Mouse (Mus musculus) heart, embryonic 16.5 days (tissue): Measurements from ENCODE around the gene Alas2. TPM values are rescaled to one million over a fixed set of nuclear protein-coding genes. Genes with fewer than 3 reads are reported as not detected.

Experiments
- ATAC-seq: fragments of 200-750 bp; cut with Nextera tagmentation; replicated peaks from 2 replicates; pipeline ENCODE4 v1.8.0; 2017; ENCODE audit warnings: moderate number of reproducible peaks; ENCODE audit not compliant: insufficient read depth, low FRiP score; ENCODE audit errors: extremely low read depth
- H3K27ac ChIP-seq: fragments of 300-500 bp; sonication (generic); 2 replicates; pipeline ENCODE4 v1.5.1; 2014; ENCODE audit warnings: mild to moderate bottlenecking, low read length, control low read depth, moderate library complexity
- H3K27me3 ChIP-seq: fragments of 300-500 bp; sonication (generic); 2 replicates; pipeline ENCODE4 v1.6.1; 2014; ENCODE audit warnings: low read length, mixed read lengths; ENCODE audit not compliant: control insufficient read depth, insufficient read depth
- H3K36me3 ChIP-seq: fragments of 300-500 bp; sonication (generic); 2 replicates; pipeline ENCODE4 v1.6.1; 2014; ENCODE audit not compliant: control insufficient read depth, insufficient read depth
- H3K4me1 ChIP-seq: fragments of 300-500 bp; sonication (generic); 2 replicates; pipeline ENCODE4 v1.6.1; 2014; ENCODE audit warnings: low read length, mixed read lengths; ENCODE audit not compliant: control insufficient read depth, insufficient read depth
- H3K4me2 ChIP-seq: fragments of 300-500 bp; sonication (generic); 2 replicates; pipeline ENCODE4 v1.6.1; 2014; ENCODE audit warnings: low read depth, mild to moderate bottlenecking, control low read depth, low read length
- H3K4me3 ChIP-seq: fragments of 300-500 bp; sonication (generic); 2 replicates; pipeline ENCODE4 v1.5.1; 2014; ENCODE audit warnings: mild to moderate bottlenecking, control low read depth, low read length
- H3K9ac ChIP-seq: fragments of 300-500 bp; sonication (generic); 2 replicates; pipeline ENCODE4 v1.6.1; 2014; ENCODE audit warnings: low read length, control low read depth
- H3K9me3 ChIP-seq: fragments of 300-500 bp; sonication (generic); replicated peaks from 2 replicates; pipeline ENCODE4 v1.6.1; 2016; ENCODE audit warnings: low read length; ENCODE audit not compliant: control insufficient read depth
- WGBS: fragments of 180-500 bp; shearing (Covaris S2); extraction: QIAGEN DNeasy Blood & Tissue Kit; methylation state at CpG from one replicate; pipeline ENCODE4 v1.1.7; 2014; 5-methylcytosine and 5-hydroxymethylcytosine counted together
- polyA plus RNA-seq: library from polyadenylated mRNA; unstranded; fragments of >200 nt; fragmentation: Nextera tagmentation; extraction: Ambion mirVana; gene quantifications from 2 replicates; pipeline ENCODE4 v1.2.1, GENCODE M21; 2015

Gene Alas2
- 279 and 292 TPM in 2 replicates for polyA plus RNA-seq

- Histone ChIP-seq H3K36me3 (no peaks in the 10 kb centered on the region), H3K9me3 (no peaks in the 10 kb centered on the region; the same call in 1 of the 2 replicates), H3K4me2 (no peak within 1 kb of the TSS), H3K4me3 (no peak within 1 kb of the TSS), H3K27ac (no peak within 1 kb of the TSS), H3K9ac (no peak within 1 kb of the TSS), H3K27me3 (no peaks in the 10 kb centered on the region), H3K4me1 (no peaks in the 10 kb centered on the region)
- no peak for ATAC-seq
- 41% methylated on average over 5 of the region's 5 CpGs for WGBS
These were observed at the start of gene Alas2 for GRCm38 (mm10) chrX:150547239-150547638. Alas2 (plus strand) TSS chrX:150547375.

- H3K4me3 ChIP-seq: no peak overlapping the region
- H3K4me2 ChIP-seq: no peak overlapping the region
- no peak overlapping the region for H3K27ac ChIP-seq
- H3K36me3 ChIP-seq: no peaks in the 10 kb centered on the region
- no peak for ATAC-seq
- H3K9me3 ChIP-seq: no peaks in the 10 kb centered on the region
- no peaks in the 10 kb centered on the region for H3K4me1 ChIP-seq
- no peaks in the 10 kb centered on the region for H3K27me3 ChIP-seq
- H3K9ac ChIP-seq: no peak overlapping the region
- 74% methylated on average over 6 of the region's 6 CpGs for WGBS
These were observed 38.5 kb upstream of the Alas2 start for GRCm38 (mm10) chrX:150508696-150509095.

- ATAC-seq: no peak
These were observed 36.5 kb upstream of the Alas2 start for GRCm38 (mm10) chrX:150510631-150511030.

GRCm38 (mm10) chrX:150511274-150511673, 35.9 kb upstream of the Alas2 start:
- Histone ChIP-seq H3K9ac (no peak overlapping the region), H3K27ac (no peak overlapping the region), H3K4me3 (no peak overlapping the region), H3K4me2 (no peak overlapping the region), H3K9me3 (no peaks in the 10 kb centered on the region), H3K27me3 (no peaks in the 10 kb centered on the region), H3K4me1 (no peaks in the 10 kb centered on the region), H3K36me3 (no peaks in the 10 kb centered on the region)
- WGBS: 68% methylated on average over 6 of the region's 6 CpGs
- ATAC-seq: no peak

More at GRCm38 (mm10) chrX:150510631-150511030, 36.5 kb upstream of the Alas2 start:
- 44% methylated on average over 4 of the region's 4 CpGs for WGBS
- Histone ChIP-seq H3K4me3 (no peak overlapping the region), H3K9ac (no peak overlapping the region), H3K36me3 (no peaks in the 10 kb centered on the region), H3K4me1 (no peaks in the 10 kb centered on the region), H3K27ac (no peak overlapping the region), H3K9me3 (no peaks in the 10 kb centered on the region), H3K4me2 (no peak overlapping the region), H3K27me3 (no peaks in the 10 kb centered on the region)

- Histone ChIP-seq H3K9me3 (no peaks in the 10 kb centered on the region), H3K4me1 (no peaks in the 10 kb centered on the region), H3K27me3 (no peaks in the 10 kb centered on the region), H3K27ac (no peak overlapping the region), H3K4me2 (no peak overlapping the region), H3K4me3 (no peak overlapping the region), H3K36me3 (no peaks in the 10 kb centered on the region), H3K9ac (no peak overlapping the region)
- no peak for ATAC-seq
- 82% methylated on average over 1 of the region's 1 CpGs for WGBS
These were observed 33.0 kb upstream of the Alas2 start for GRCm38 (mm10) chrX:150514127-150514526.

GRCm38 (mm10) chrX:150516015-150516414, 31.2 kb upstream of the Alas2 start:
- Histone ChIP-seq H3K36me3 (no peaks in the 10 kb centered on the region), H3K27me3 (no peaks in the 10 kb centered on the region), H3K4me3 (no peak overlapping the region), H3K9me3 (no peaks in the 10 kb centered on the region), H3K9ac (no peak overlapping the region), H3K4me1 (no peaks in the 10 kb centered on the region), H3K27ac (no peak overlapping the region), H3K4me2 (no peak overlapping the region)
- no peak for ATAC-seq

- ATAC-seq: no peak
These were observed 30.7 kb upstream of the Alas2 start for GRCm38 (mm10) chrX:150516477-150516876.

GRCm38 (mm10) chrX:150540111-150540510, 7.1 kb upstream of the Alas2 start:
- 60% methylated on average over 2 of the region's 2 CpGs for WGBS
- Histone ChIP-seq H3K9ac (no peak overlapping the region), H3K4me3 (no peak overlapping the region), H3K27me3 (no peaks in the 10 kb centered on the region), H3K9me3 (no peaks in the 10 kb centered on the region; the same call in 1 of the 2 replicates), H3K4me1 (no peaks in the 10 kb centered on the region), H3K36me3 (no peaks in the 10 kb centered on the region), H3K27ac (no peak overlapping the region), H3K4me2 (no peak overlapping the region)
- no peak for ATAC-seq

More at GRCm38 (mm10) chrX:150516477-150516876, 30.7 kb upstream of the Alas2 start:
- no peaks in the 10 kb centered on the region for H3K36me3 ChIP-seq
- no peaks in the 10 kb centered on the region for H3K4me1 ChIP-seq
- no peak overlapping the region for H3K4me2 ChIP-seq
- H3K27ac ChIP-seq: no peak overlapping the region
- no peak overlapping the region for H3K9ac ChIP-seq
- H3K27me3 ChIP-seq: no peaks in the 10 kb centered on the region
- 83% methylated on average over 1 of the region's 1 CpGs for WGBS
- H3K9me3 ChIP-seq: no peaks in the 10 kb centered on the region
- no peak overlapping the region for H3K4me3 ChIP-seq

- Histone ChIP-seq H3K36me3 (no peaks in the 10 kb centered on the region), H3K27ac (no peak overlapping the region), H3K4me2 (no peak overlapping the region), H3K9ac (no peak overlapping the region), H3K4me1 (no peaks in the 10 kb centered on the region), H3K4me3 (no peak overlapping the region), H3K9me3 (no peaks in the 10 kb centered on the region; the same call in 1 of the 2 replicates), H3K27me3 (no peaks in the 10 kb centered on the region)
- no peak for ATAC-seq
These were observed 5.5 kb upstream of the Alas2 start for GRCm38 (mm10) chrX:150541684-150542083.
